Mouse (Mus musculus): ENCODE data around the gene Tmem98. TPM values are rescaled to one million over a fixed set of nuclear protein-coding genes. Genes with fewer than 3 reads are reported as not detected.

Gene Tmem98
- 138 and 145 TPM in 2 replicates for polyA plus RNA-seq (2016; fragmentation: Nextera tagmentation; extraction: Ambion mirVana)

- Histone ChIP-seq H3K36me3 (peaks cover 34% of the 10 kb centered on the region), H3K4me1 (peaks cover 20% of the 10 kb centered on the region), H3K27ac (peak within 1 kb of the TSS; percentile 99), H3K4me3 (peak within 1 kb of the TSS; percentile 79), H3K27me3 (ENCODE audit: low read depth, poor library complexity, severe bottlenecking) (no peaks in the 10 kb centered on the region), H3K9me3 (replicated peaks) (no peaks in the 10 kb centered on the region)
- peak; percentile 80 for DNase-seq (ENCODE audit: low spot score)
- WGBS: under 1% methylated on average over 37 of the region's 54 CpGs
These were observed at the start of gene Tmem98 for GRCm38 (mm10) chr11:80809993-80810821. Tmem98 (plus strand) TSS chr11:80810175.

GRCm38 (mm10) chr11:80761285-80761974 lies 48.5 kb upstream of the Tmem98 start:
- no peak for DNase-seq (ENCODE audit: low spot score)
- Histone ChIP-seq H3K27ac (no peak overlapping the region), H3K4me1 (no peaks in the 10 kb centered on the region), H3K9me3 (replicated peaks) (no peaks in the 10 kb centered on the region), H3K4me3 (no peak overlapping the region), H3K27me3 (ENCODE audit: low read depth, poor library complexity, severe bottlenecking) (no peaks in the 10 kb centered on the region), H3K36me3 (no peaks in the 10 kb centered on the region)
- 90% methylated on average over 3 of the region's 3 CpGs for WGBS

DNA sequence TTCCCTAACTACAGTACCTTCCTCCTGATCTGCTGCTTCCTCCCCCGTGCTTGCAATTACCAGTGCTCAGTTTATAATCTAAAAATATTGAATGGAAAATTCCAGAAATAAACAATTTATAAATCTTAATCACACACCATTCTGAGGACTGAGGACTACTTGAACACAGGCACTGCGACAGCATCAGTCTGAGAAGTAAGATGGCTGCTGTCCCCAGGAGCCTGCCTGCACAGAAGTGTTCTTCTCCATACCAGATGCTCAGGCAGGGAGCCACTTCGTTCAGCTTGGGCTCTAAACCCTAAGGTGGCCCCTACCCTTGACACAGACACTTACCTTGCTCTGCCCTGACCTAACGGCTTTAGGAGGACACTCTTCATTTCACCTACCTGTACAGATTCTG lies 47.9 kb upstream of the Tmem98 start:
- H3K4me1 ChIP-seq: no peaks in the 10 kb centered on the region
- no peak overlapping the region for H3K4me3 ChIP-seq
- no peak overlapping the region for H3K27ac ChIP-seq
- no peak for DNase-seq (ENCODE audit: low spot score)
- no peaks in the 10 kb centered on the region for H3K9me3 ChIP-seq (replicated peaks)
- no peaks in the 10 kb centered on the region for H3K36me3 ChIP-seq
- H3K27me3 ChIP-seq (ENCODE audit: low read depth, poor library complexity, severe bottlenecking): no peaks in the 10 kb centered on the region
- WGBS: 79% methylated on average over 4 of the region's 4 CpGs

GRCm38 (mm10) chr11:80766068-80766467 lies 43.9 kb upstream of the Tmem98 start:
- WGBS: 93% methylated on average over 4 of the region's 4 CpGs

GRCm38 (mm10) chr11:80766472-80767319 lies 43.3 kb upstream of the Tmem98 start:
- Histone ChIP-seq H3K27ac (no peak overlapping the region), H3K4me3 (no peak overlapping the region), H3K9me3 (replicated peaks) (no peaks in the 10 kb centered on the region), H3K36me3 (no peaks in the 10 kb centered on the region), H3K4me1 (peaks cover 3% of the 10 kb centered on the region; the same call in 1 of the 2 replicates), H3K27me3 (ENCODE audit: low read depth, poor library complexity, severe bottlenecking) (no peaks in the 10 kb centered on the region)
- DNase-seq (ENCODE audit: low spot score): no peak
- WGBS: 89% methylated on average over 6 of the region's 6 CpGs

More at GRCm38 (mm10) chr11:80766068-80766467, 43.9 kb upstream of the Tmem98 start:
- no peak overlapping the region for H3K27ac ChIP-seq
- no peaks in the 10 kb centered on the region for H3K27me3 ChIP-seq (ENCODE audit: low read depth, poor library complexity, severe bottlenecking)
- no peaks in the 10 kb centered on the region for H3K36me3 ChIP-seq
- DNase-seq (ENCODE audit: low spot score): no peak
- no peaks in the 10 kb centered on the region for H3K9me3 ChIP-seq (replicated peaks)
- H3K4me1 ChIP-seq: no peaks in the 10 kb centered on the region; the same call in 1 of the 2 replicates
- H3K4me3 ChIP-seq: no peak overlapping the region

DNA sequence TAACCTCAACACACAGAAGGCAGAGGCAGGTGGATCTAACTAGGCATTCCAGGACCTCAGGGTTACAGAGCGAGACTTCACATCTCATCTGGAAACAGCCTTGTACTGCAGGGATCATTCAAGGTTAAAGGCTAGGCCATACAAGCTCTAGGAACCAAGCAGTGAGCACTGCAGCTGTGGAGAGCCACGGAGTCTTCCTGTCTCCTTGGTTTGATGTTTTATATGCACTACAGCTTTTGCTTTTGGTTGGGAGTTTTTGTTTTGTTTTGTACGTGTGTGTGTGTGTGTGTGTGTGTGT lies 42.7 kb upstream of the Tmem98 start:
- H3K27ac ChIP-seq: no peak overlapping the region
- no peaks in the 10 kb centered on the region for H3K9me3 ChIP-seq (replicated peaks)
- H3K36me3 ChIP-seq: no peaks in the 10 kb centered on the region
- peaks cover 6% of the 10 kb centered on the region; the same call in 1 of the 2 replicates for H3K4me1 ChIP-seq
- no peak overlapping the region for H3K4me3 ChIP-seq
- no peak for DNase-seq (ENCODE audit: low spot score)
- WGBS: 87% methylated on average over 3 of the region's 3 CpGs
- no peaks in the 10 kb centered on the region for H3K27me3 ChIP-seq (ENCODE audit: low read depth, poor library complexity, severe bottlenecking)

- H3K4me3 ChIP-seq: no peak overlapping the region
- 80% methylated on average over 3 of the region's 3 CpGs for WGBS
These were observed 38.8 kb upstream of the Tmem98 start for GRCm38 (mm10) chr11:80771186-80771585.

GRCm38 (mm10) chr11:80771596-80772250 lies 38.3 kb upstream of the Tmem98 start:
- 86% methylated on average over 5 of the region's 5 CpGs for WGBS
- Histone ChIP-seq H3K4me1 (peaks cover 6% of the 10 kb centered on the region; the same call in 1 of the 2 replicates), H3K36me3 (no peaks in the 10 kb centered on the region), H3K27ac (no peak overlapping the region), H3K27me3 (ENCODE audit: low read depth, poor library complexity, severe bottlenecking) (no peaks in the 10 kb centered on the region), H3K4me3 (no peak overlapping the region), H3K9me3 (replicated peaks) (no peaks in the 10 kb centered on the region)
- DNase-seq (ENCODE audit: low spot score): no peak

More at GRCm38 (mm10) chr11:80771186-80771585, 38.8 kb upstream of the Tmem98 start:
- Histone ChIP-seq H3K27me3 (ENCODE audit: low read depth, poor library complexity, severe bottlenecking) (no peaks in the 10 kb centered on the region), H3K9me3 (replicated peaks) (no peaks in the 10 kb centered on the region), H3K27ac (no peak overlapping the region), H3K4me1 (peaks cover 6% of the 10 kb centered on the region; the same call in 1 of the 2 replicates), H3K36me3 (no peaks in the 10 kb centered on the region)
- no peak for DNase-seq (ENCODE audit: low spot score)

DNA sequence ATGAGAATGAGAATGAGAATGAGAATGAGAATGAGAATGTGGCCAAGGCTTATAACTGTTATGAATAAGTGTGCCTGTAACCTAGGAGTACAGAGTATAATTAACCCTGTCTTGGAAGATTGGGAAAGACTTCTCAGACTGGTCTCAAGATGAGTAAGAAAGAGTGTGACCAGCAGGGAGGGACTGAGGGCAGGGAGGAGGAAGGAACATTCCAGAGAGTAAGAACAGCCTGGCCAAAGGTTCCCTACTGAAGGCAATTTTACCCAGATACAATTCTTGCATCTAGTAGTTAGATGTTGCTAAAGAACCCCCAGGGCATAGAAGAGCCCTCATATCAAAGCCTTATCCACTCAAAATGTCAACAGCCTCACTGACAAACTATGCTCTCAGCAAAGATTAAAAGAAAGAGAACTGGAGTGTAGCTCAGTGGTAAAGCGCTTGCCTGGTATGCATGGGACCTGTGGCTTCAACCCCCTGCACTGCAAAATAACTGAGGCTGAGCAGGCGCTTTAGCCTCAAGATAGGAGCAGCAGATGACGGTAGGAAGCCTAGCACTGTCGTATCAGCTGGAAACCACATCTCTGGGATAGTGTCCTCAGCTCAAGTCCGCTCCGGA lies 37.3 kb upstream of the Tmem98 start:
- WGBS: 87% methylated on average over 6 of the region's 6 CpGs
- H3K4me1 ChIP-seq: peaks cover 6% of the 10 kb centered on the region; the same call in 1 of the 2 replicates
- H3K27ac ChIP-seq: no peak overlapping the region
- H3K4me3 ChIP-seq: no peak overlapping the region
- no peaks in the 10 kb centered on the region for H3K27me3 ChIP-seq (ENCODE audit: low read depth, poor library complexity, severe bottlenecking)
- no peaks in the 10 kb centered on the region for H3K36me3 ChIP-seq
- no peak for DNase-seq (ENCODE audit: low spot score)
- no peaks in the 10 kb centered on the region for H3K9me3 ChIP-seq (replicated peaks)

GRCm38 (mm10) chr11:80775535-80775934 lies 34.4 kb upstream of the Tmem98 start:
- no peak overlapping the region for H3K27ac ChIP-seq
- peaks cover 9% of the 10 kb centered on the region; the same call in 1 of the 2 replicates for H3K27me3 ChIP-seq (ENCODE audit: low read depth, poor library complexity, severe bottlenecking)
- WGBS: 87% methylated on average over 3 of the region's 3 CpGs
- no peaks in the 10 kb centered on the region for H3K9me3 ChIP-seq (replicated peaks)
- no peak for DNase-seq (ENCODE audit: low spot score)
- no peaks in the 10 kb centered on the region for H3K36me3 ChIP-seq
- H3K4me3 ChIP-seq: no peak overlapping the region
- H3K4me1 ChIP-seq: peaks cover 19% of the 10 kb centered on the region

- 89% methylated on average over 2 of the region's 2 CpGs for WGBS
- DNase-seq (ENCODE audit: low spot score): no peak
- peaks cover 13% of the 10 kb centered on the region for H3K4me1 ChIP-seq
These were observed 32.3 kb upstream of the Tmem98 start for GRCm38 (mm10) chr11:80777708-80778107.

GRCm38 (mm10) chr11:80778157-80778556 lies 31.8 kb upstream of the Tmem98 start:
- Histone ChIP-seq H3K27ac (no peak overlapping the region), H3K36me3 (no peaks in the 10 kb centered on the region), H3K9me3 (replicated peaks) (no peaks in the 10 kb centered on the region), H3K4me1 (peaks cover 13% of the 10 kb centered on the region), H3K4me3 (no peak overlapping the region), H3K27me3 (ENCODE audit: low read depth, poor library complexity, severe bottlenecking) (peaks cover 9% of the 10 kb centered on the region; the same call in 1 of the 2 replicates)
- no peak for DNase-seq (ENCODE audit: low spot score)
- 60% methylated on average over 6 of the region's 6 CpGs for WGBS

More at GRCm38 (mm10) chr11:80777708-80778107, 32.3 kb upstream of the Tmem98 start:
- H3K27ac ChIP-seq: no peak overlapping the region
- no peak overlapping the region for H3K4me3 ChIP-seq
- peaks cover 9% of the 10 kb centered on the region; the same call in 1 of the 2 replicates for H3K27me3 ChIP-seq (ENCODE audit: low read depth, poor library complexity, severe bottlenecking)
- H3K36me3 ChIP-seq: no peaks in the 10 kb centered on the region
- no peaks in the 10 kb centered on the region for H3K9me3 ChIP-seq (replicated peaks)
